Mouse (Mus musculus) monocyte, adult 2 months (primary cell): ENCODE data around the gene Gm36176.

Experiments used
- DNase-seq, 2 experiments: peaks; one replicate each; pipeline ENCODE4 v3.0.0; 2022; ENCODE audit warnings: low spot score in 2 of 2, low read depth in 1 of 2

Gene Gm36176

GRCm38 (mm10) chr10:77878985-77879384 is 32.4 kb downstream of the Gm36176 start:
- DNase-seq, result no peak

- DNase-seq, result no peak
These were observed 33.7 kb downstream of the Gm36176 start for GRCm38 (mm10) chr10:77880305-77880704.

- DNase-seq, result no peak
These were observed 36.0 kb downstream of the Gm36176 start for GRCm38 (mm10) chr10:77882553-77882952.

- DNase-seq, result no peak
These were observed 39.6 kb downstream of the Gm36176 start for GRCm38 (mm10) chr10:77886007-77886747.

GRCm38 (mm10) chr10:77890987-77891565 is 44.5 kb downstream of the Gm36176 start:
- no peak for DNase-seq

GRCm38 (mm10) chr10:77895562-77895961 is 49.0 kb downstream of the Gm36176 start:
- no peak for DNase-seq
